Mouse (Mus musculus) olfactory bulb, adult 2 months (tissue): ENCODE results near the gene Nceh1. TPM values are rescaled to one million over a fixed set of nuclear protein-coding genes. Genes with fewer than 3 reads are reported as not detected.

Experiments
- H3K27ac ChIP-seq: fragments of 200-500 bp; 2 replicates; pipeline ENCODE4 v1.5.1; 2012; ENCODE audit warnings: low read depth, low read length; ENCODE audit not compliant: insufficient read depth
- H3K4me1 ChIP-seq: fragments of 200-500 bp; 2 replicates; pipeline ENCODE4 v1.6.1; 2012; ENCODE audit warnings: low read length; ENCODE audit not compliant: control insufficient read depth, insufficient read depth
- H3K4me3 ChIP-seq: fragments of 200-500 bp; 2 replicates; pipeline ENCODE4 v1.5.1; 2012; ENCODE audit warnings: mild to moderate bottlenecking, low read depth, low read length, moderate library complexity; ENCODE audit not compliant: insufficient read depth
- CTCF ChIP-seq: fragments of 200-500 bp; IDR thresholded peaks from 2 replicates; pipeline ENCODE4 v1.5.1; 2012; ENCODE audit warnings: low read depth, mild to moderate bottlenecking, low read length, moderate library complexity; ENCODE audit not compliant: insufficient read depth
- POLR2A ChIP-seq: fragments of 200-500 bp; IDR thresholded peaks from 2 replicates; pipeline ENCODE4 v1.6.1; 2012; ENCODE audit warnings: mild to moderate bottlenecking, low read depth, low read length, moderate library complexity; ENCODE audit not compliant: insufficient read depth
- WGBS: fragments of 180-500 bp; shearing (Covaris S2); methylation state at CpG from one replicate; pipeline ENCODE4 v1.1.7; 2018; 5-methylcytosine and 5-hydroxymethylcytosine counted together
- polyA plus RNA-seq: library from polyadenylated mRNA; stranded (reverse); fragments of >200 nt; gene quantifications from 2 replicates; pipeline ENCODE4 v1.2.4, GENCODE M21; 2012; ENCODE audit warnings: low replicate concordance; ENCODE audit not compliant: missing spikeins, insufficient read depth, insufficient read length

Nceh1 gene
- polyA plus RNA-seq, 1 experiment: not detected

DNA sequence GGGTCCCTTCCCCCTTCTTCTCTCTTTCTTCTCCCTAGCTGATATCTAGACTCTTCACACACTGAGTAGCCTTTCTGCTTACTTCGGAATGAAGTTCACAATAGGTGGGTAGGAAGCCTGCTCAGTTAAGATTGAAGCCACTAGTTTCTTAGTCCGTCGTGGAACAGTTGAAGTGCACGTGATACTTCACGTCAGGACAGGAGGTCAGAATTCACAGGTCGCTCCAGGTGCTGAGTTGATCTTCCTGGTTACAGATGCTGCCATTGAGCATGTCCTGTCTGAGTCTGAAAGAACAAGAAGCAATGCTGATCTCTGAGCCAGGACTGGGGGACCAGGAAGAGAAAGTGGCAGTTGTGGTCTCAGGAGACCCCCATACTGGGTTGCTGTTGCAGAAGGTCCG lies 16.4 kb downstream of the Nceh1 start:
- no peak overlapping the region for H3K27ac ChIP-seq
- WGBS: 92% methylated on average over 7 of the region's 7 CpGs
- 0 out of 2 replicates have a peak, but pooled peaks cover 6% of the 10 kb centered on the region for H3K4me1 ChIP-seq
- TF ChIP-seq CTCF (no peak), POLR2A (no peak)
- no peak overlapping the region for H3K4me3 ChIP-seq

- no peak for TF ChIP-seq POLR2A
- TF ChIP-seq CTCF: no peak
- Histone ChIP-seq H3K4me1 (peaks cover 14% of the 10 kb centered on the region), H3K4me3 (no peak overlapping the region), H3K27ac (no peak overlapping the region)
- 87% methylated on average over 5 of the region's 5 CpGs for WGBS
These were observed 19.1 kb downstream of the Nceh1 start for GRCm38 (mm10) chr3:27201728-27202411.

DNA sequence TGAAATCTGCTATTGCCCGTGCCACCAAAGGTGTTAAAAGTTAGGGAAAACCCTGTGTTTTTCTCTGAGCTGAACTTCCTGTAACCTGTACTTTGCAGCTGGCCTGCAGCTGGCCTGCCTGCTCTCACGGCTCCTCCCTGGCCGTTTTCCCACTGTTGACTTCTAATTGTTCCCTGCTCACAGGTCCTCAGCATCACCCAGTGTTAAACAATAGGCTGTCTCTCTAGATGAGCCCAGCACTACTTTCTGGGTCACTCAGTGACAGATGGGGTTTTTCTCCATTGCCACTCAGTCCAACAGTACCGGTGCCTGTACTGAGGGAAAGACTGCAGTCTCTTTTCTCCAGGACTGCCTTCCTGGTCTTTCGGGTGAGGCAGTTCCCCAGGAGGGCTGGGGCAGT lies 22.3 kb downstream of the Nceh1 start:
- WGBS: 57% methylated on average over 5 of the region's 5 CpGs
- H3K4me1 ChIP-seq: peaks cover 21% of the 10 kb centered on the region
- H3K27ac ChIP-seq: peak overlapping the region; percentile 60
- TF ChIP-seq POLR2A: no peak
- TF ChIP-seq CTCF: no peak
- H3K4me3 ChIP-seq: no peak overlapping the region

DNA sequence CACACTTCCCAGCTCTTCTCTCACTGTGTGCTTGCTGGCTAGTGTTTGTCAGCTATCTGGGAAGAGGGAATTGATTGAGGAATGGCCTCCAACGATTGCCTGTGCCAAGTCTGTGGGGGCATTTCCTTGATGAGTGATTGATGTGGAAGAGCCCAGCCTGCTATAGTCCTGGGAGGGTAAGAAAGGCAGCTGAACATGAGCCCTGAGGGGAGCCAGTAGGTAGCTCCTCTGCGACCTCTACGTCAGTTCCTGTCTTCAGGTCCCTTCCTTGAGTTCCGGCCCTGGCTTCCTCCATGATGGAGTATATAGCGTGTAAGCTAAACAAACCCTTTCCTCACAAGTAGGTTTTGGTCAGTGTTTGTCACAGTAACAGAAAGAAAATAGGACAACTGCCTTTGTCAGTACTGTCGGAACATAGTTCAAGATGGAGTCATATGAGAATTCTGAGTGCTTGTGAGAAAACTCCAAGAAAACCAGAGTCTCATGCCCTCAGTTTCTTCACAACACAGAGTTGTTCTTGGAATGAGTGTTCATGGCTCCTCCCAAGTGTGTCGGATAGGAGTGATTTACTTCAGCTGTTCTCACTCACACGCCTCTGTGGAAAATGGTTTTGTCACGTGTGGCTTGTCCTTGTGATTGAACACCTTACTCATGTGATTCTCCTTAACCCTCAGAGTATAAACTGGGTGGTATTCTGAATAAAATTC lies 22.9 kb downstream of the Nceh1 start:
- H3K4me3 ChIP-seq: no peak overlapping the region
- TF ChIP-seq CTCF: no peak
- no peak for TF ChIP-seq POLR2A
- WGBS: 83% methylated on average over 9 of the region's 9 CpGs
- peak overlapping the region; percentile 60; the same call in 1 of the 2 replicates for H3K27ac ChIP-seq
- H3K4me1 ChIP-seq: peaks cover 25% of the 10 kb centered on the region

- TF ChIP-seq POLR2A: no peak
These were observed 23.4 kb downstream of the Nceh1 start for GRCm38 (mm10) chr3:27206221-27206560.

DNA sequence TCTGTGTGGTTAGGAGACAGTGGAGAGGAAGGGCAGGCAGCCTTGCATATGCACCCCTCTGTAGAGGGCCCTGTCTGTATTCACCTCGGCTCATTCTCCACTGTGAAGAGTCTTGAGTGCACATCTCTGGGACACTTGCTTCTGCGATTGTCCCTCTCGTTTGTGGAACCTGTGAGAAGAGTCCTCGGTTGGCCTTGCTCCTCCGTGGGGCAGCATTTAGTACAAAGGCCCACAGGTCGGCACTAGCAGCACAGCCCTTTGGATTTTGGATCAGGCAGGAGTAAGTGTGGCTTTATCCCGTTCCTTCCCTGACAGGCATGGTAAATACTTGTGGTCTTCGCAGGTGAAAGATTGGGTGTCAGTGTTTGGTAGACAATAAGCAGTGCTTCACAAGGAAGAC lies 23.8 kb downstream of the Nceh1 start:
- no peak for TF ChIP-seq POLR2A
- no peak for TF ChIP-seq CTCF
- H3K4me3 ChIP-seq: no peak overlapping the region
- H3K27ac ChIP-seq: no peak overlapping the region
- H3K4me1 ChIP-seq: peaks cover 25% of the 10 kb centered on the region
- WGBS: 87% methylated on average over 8 of the region's 8 CpGs

More at GRCm38 (mm10) chr3:27206221-27206560, 23.4 kb downstream of the Nceh1 start:
- H3K27ac ChIP-seq: no peak overlapping the region
- H3K4me3 ChIP-seq: no peak overlapping the region
- peaks cover 25% of the 10 kb centered on the region for H3K4me1 ChIP-seq
- WGBS: 88% methylated on average over 4 of the region's 4 CpGs

DNA sequence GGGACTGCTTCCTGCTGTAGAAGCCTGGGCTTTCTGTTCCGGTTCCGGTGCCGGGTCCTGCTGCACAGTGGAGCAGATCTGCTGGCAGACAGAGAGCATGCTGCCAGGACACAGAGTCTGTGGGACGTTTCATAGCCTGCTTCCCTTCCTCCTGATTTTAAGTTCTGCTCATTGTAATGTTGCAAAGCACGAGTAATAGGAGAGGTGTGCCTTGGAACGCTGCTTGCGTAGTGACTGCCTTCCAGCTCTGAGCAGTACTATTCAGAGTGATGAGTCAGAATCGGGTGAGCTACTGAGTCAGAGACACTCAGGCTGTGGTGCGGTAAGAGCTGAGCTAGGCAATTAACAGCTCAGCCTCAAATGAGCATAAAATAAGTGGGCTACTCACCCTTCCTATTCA lies 26.9 kb downstream of the Nceh1 start:
- peak overlapping the region; percentile 34 for H3K27ac ChIP-seq
- 31% methylated on average over 9 of the region's 9 CpGs for WGBS
- no peak overlapping the region for H3K4me3 ChIP-seq
- H3K4me1 ChIP-seq: peaks cover 23% of the 10 kb centered on the region
- no peak for TF ChIP-seq CTCF
- TF ChIP-seq POLR2A: no peak

GRCm38 (mm10) chr3:27210271-27210670 lies 27.5 kb downstream of the Nceh1 start:
- TF ChIP-seq CTCF (no peak), POLR2A (no peak)
- H3K27ac ChIP-seq: peak overlapping the region; percentile 54
- WGBS: 27% methylated on average over 7 of the region's 7 CpGs
- H3K4me3 ChIP-seq: no peak overlapping the region
- peaks cover 17% of the 10 kb centered on the region for H3K4me1 ChIP-seq

DNA sequence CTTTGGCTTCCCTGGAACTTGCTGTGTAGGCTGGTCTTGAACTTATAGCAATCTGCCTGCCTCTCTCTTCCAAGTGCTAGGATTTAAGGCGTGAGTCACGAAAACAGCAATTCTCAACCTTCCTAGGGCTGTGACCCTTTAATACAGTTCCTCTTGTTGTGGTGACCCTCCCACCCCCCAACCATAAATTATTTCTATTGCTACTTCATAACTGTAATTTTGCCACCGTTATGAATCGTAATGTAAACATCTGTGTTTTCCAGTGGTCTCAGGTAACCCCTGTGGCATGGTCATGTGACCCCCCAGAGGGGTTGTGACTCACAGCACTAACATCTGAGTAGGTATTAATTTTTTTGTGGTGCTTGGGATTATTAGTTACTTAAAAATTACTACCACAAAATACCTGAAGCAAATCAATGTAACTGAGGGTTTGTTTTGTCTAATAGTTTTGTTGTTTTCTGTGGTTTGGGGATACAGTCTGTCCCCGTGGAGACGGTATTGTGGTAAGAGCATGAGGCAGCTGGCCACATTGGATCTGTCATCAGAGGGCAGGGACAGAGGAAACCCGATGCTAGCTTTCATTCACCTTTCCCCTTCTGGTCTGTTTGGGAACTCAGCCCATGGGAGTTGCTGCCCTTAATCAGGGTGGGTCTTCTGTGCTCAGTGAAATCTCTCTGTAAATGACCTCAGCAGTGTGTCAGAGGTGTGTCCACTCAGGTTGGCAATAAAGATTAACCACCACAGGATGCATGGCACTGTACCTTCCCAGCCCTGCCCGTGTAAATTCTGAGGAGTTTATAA lies 31.5 kb downstream of the Nceh1 start:
- H3K27ac ChIP-seq: no peak overlapping the region
- H3K4me1 ChIP-seq: peaks cover 9% of the 10 kb centered on the region
- TF ChIP-seq POLR2A: no peak
- TF ChIP-seq CTCF: no peak
- no peak overlapping the region for H3K4me3 ChIP-seq
- 93% methylated on average over 8 of the region's 8 CpGs for WGBS

DNA sequence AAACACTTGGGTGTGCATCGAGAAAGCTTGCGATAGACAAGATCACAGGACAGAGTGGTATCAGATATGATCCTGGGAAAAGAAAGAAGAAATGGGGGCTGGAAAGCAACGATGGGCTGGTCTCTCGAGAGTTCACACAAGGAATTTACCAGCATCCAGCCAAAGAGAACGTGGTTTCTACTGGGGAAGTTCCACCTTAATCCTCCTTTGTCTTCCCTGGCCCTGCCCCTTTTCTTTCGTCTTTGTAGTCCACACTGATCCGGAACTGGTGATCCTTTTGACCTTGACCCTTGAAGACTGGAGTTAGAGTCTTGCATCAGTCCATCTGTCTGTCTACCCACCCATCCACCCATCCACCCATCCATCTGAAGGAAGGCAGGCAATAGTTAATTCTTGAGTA lies 34.6 kb downstream of the Nceh1 start:
- WGBS: 87% methylated on average over 7 of the region's 7 CpGs
- Histone ChIP-seq H3K27ac (no peak overlapping the region), H3K4me1 (no peaks in the 10 kb centered on the region; the same call in 1 of the 2 replicates), H3K4me3 (no peak overlapping the region)
- TF ChIP-seq POLR2A (no peak), CTCF (no peak)
